Mouse (Mus musculus) spleen, adult 2 months (tissue): Measurements from ENCODE around the gene Coro6. TPM values are rescaled to one million over a fixed set of nuclear protein-coding genes. Genes with fewer than 3 reads are reported as not detected.

Experiments used
- DNase-seq, 2 experiments: peaks; one replicate each; pipeline versions ENCODE4 v3.0.0 to v3.0.0-alpha.2; 2012 to 2021; ENCODE audit warnings: low spot score in 2 of 2, low read depth in 1 of 2
- H3K27ac ChIP-seq: fragments of 200-500 bp; 2 replicates; pipeline ENCODE4 v1.5.1; 2012; ENCODE audit warnings: low read length, inconsistent platforms; ENCODE audit not compliant: insufficient read depth
- H3K27me3 ChIP-seq: fragments of 200-500 bp; 2 replicates; pipeline ENCODE4 v1.6.1; 2012; ENCODE audit warnings: mild to moderate bottlenecking, moderate library complexity, low read length, inconsistent platforms; ENCODE audit not compliant: control insufficient read depth, insufficient read depth
- H3K36me3 ChIP-seq: fragments of 200-500 bp; 2 replicates; pipeline ENCODE4 v1.6.1; 2012; ENCODE audit warnings: mild to moderate bottlenecking, low read length, inconsistent platforms; ENCODE audit not compliant: control insufficient read depth, insufficient read depth
- H3K4me1 ChIP-seq: fragments of 200-500 bp; 2 replicates; pipeline ENCODE4 v1.6.1; 2011; ENCODE audit warnings: inconsistent platforms; ENCODE audit not compliant: control insufficient read depth, insufficient read depth, insufficient read length
- H3K4me3 ChIP-seq: fragments of 200-500 bp; 2 replicates; pipeline ENCODE4 v1.5.1; 2011; ENCODE audit warnings: mild to moderate bottlenecking, inconsistent platforms; ENCODE audit not compliant: insufficient read depth, insufficient read length; ENCODE audit errors: extremely low read depth
- CTCF ChIP-seq: fragments of 200-500 bp; IDR thresholded peaks from 2 replicates; pipeline ENCODE4 v1.5.1; 2011; ENCODE audit warnings: mild to moderate bottlenecking, inconsistent platforms; ENCODE audit not compliant: insufficient read depth, insufficient read length, insufficient replicate concordance; ENCODE audit errors: extremely low read depth
- POLR2A ChIP-seq: fragments of 200-500 bp; IDR thresholded peaks from 2 replicates; pipeline ENCODE4 v1.6.1; 2011; ENCODE audit warnings: low read depth, low read length, inconsistent platforms
- WGBS: fragments of 180-500 bp; shearing (Covaris S2); methylation state at CpG from one replicate; pipeline ENCODE4 v1.1.7; 2018; 5-methylcytosine and 5-hydroxymethylcytosine counted together
- polyA plus RNA-seq: library from polyadenylated mRNA; depleted of rRNA; stranded (reverse); fragments of >200 nt; gene quantifications from 2 replicates; pipeline ENCODE4 v1.2.3, GENCODE M21; 2012

Gene Coro6
- polyA plus RNA-seq, 1 experiment, result 1.1 TPM

DNA sequence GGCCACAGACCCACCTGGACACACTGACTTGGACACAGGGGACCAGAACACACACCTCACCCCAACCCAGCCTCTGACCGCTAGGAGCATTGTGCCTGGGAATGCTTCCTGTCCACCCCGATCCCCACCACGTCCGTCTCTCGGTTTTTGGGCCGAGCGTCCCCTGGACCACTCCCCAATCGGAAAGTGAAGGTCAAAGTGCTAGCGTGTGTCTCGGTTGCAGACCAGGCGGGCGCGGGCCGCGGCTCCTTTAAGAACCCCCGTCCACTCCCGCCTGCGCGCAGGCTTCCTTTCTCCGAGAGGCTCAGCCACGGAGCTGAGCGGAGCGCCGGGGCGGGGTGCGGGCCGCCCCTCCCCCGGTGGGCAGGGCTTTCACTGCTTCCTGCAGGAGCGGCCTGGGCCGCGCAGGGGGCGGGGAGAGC lies 30.7 kb downstream of the Coro6 start:
- peak overlapping the region; percentile 56 for H3K27ac ChIP-seq
- no peaks in the 10 kb centered on the region for H3K36me3 ChIP-seq
- TF ChIP-seq CTCF (no peak), POLR2A (no peak; the same call in 1 of the 2 replicates)
- H3K4me3 ChIP-seq, result peak overlapping the region; percentile 83
- H3K27me3 ChIP-seq, result peaks cover 13% of the 10 kb centered on the region
- WGBS, result under 1% methylated on average over 32 of the region's 32 CpGs
- peaks cover 16% of the 10 kb centered on the region; the same call in 1 of the 2 replicates for H3K4me1 ChIP-seq
- DNase-seq, result peak; percentile 72 to 91

- TF ChIP-seq CTCF, result no peak
- TF ChIP-seq POLR2A, result no peak
- 4% methylated on average over 73 of the region's 74 CpGs for WGBS
- Histone ChIP-seq H3K36me3 (no peaks in the 10 kb centered on the region), H3K4me3 (peak within 1 kb of the TSS; percentile 83), H3K4me1 (peaks cover 16% of the 10 kb centered on the region; the same call in 1 of the 2 replicates), H3K27me3 (peaks cover 12% of the 10 kb centered on the region), H3K27ac (peak within 1 kb of the TSS; percentile 56)
- DNase-seq, result no peak
Observed at GRCm38 (mm10) chr11:77493512-77494343, 31.5 kb downstream of the Coro6 start, which contains the start of gene Git1. TSS of gene Git1 (plus strand) at chr11:77493562.

DNA sequence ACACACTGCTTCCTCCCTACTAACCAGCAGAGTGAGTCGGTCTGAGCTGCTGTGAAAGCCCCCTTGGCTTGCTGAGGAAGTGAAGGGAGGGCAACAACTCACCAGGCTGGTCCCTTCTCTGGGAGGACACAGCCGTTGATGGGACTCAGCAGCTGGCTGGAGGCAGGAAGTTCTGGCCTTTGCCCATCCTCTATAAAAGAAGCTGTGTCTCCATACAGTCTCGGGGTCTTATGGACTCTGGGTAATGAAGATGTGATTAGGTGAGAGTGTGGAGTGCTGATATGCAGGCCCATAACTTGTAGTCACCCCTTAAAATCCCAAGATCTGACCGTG lies 32.1 kb downstream of the Coro6 start:
- H3K36me3 ChIP-seq, result no peaks in the 10 kb centered on the region; the same call in 1 of the 2 replicates
- 0 out of 2 replicates have a peak overlapping the region, but pooled peaks have one; percentile 3 for H3K27ac ChIP-seq
- peaks cover 6% of the 10 kb centered on the region for H3K27me3 ChIP-seq
- H3K4me1 ChIP-seq, result peaks cover 12% of the 10 kb centered on the region; the same call in 1 of the 2 replicates
- no peak for DNase-seq
- peak overlapping the region; percentile 83 for H3K4me3 ChIP-seq
- WGBS, result 24% methylated on average over 4 of the region's 4 CpGs
- TF ChIP-seq CTCF (no peak), POLR2A (no peak)

GRCm38 (mm10) chr11:77494782-77495181 lies 32.6 kb downstream of the Coro6 start:
- peaks cover 3% of the 10 kb centered on the region; the same call in 1 of the 2 replicates for H3K36me3 ChIP-seq
- H3K27me3 ChIP-seq, result peaks cover 1% of the 10 kb centered on the region
- no peak overlapping the region for H3K27ac ChIP-seq
- 82% methylated on average over 6 of the region's 6 CpGs for WGBS
- no peak for DNase-seq
- peaks cover 12% of the 10 kb centered on the region; the same call in 1 of the 2 replicates for H3K4me1 ChIP-seq
- TF ChIP-seq POLR2A (no peak), CTCF (no peak)
- no peak overlapping the region for H3K4me3 ChIP-seq

GRCm38 (mm10) chr11:77495507-77495906 lies 33.3 kb downstream of the Coro6 start:
- DNase-seq, result no peak
- Histone ChIP-seq H3K36me3 (peaks cover 3% of the 10 kb centered on the region; the same call in 1 of the 2 replicates), H3K27ac (no peak overlapping the region), H3K27me3 (no peaks in the 10 kb centered on the region), H3K4me1 (peaks cover 12% of the 10 kb centered on the region; the same call in 1 of the 2 replicates), H3K4me3 (no peak overlapping the region)
- TF ChIP-seq POLR2A (no peak), CTCF (no peak)

DNA sequence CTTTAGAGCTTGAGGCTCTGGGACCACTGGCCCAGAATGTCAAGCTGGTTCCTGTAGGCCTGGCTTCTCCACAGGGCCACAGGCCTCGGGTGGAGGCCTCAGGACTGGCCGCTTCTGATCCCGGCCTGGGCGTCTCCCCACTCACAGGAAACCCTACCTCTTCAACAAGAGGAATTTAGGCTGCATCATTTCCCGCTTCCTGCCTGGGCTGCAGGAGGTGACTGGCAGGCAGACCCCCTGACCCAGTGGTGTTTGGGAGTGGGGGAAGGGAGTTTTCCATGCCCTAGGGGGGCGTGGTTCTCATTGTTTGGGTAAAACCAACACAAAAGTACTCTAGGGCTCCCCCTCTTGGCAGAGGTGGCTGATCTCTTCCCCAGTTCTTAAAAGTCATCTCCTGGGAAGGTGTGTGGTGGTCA lies 35.1 kb downstream of the Coro6 start:
- 60% methylated on average over 6 of the region's 6 CpGs for WGBS
- DNase-seq, result peak in 1 of 2 experiments; percentile 54
- Histone ChIP-seq H3K4me1 (peaks cover 10% of the 10 kb centered on the region; the same call in 1 of the 2 replicates), H3K27ac (peak overlapping the region; percentile 56), H3K27me3 (no peaks in the 10 kb centered on the region), H3K36me3 (peaks cover 3% of the 10 kb centered on the region; the same call in 1 of the 2 replicates), H3K4me3 (no peak overlapping the region)
- TF ChIP-seq CTCF (peak; percentile 16; the same call in 1 of the 2 replicates), POLR2A (no peak)

DNA sequence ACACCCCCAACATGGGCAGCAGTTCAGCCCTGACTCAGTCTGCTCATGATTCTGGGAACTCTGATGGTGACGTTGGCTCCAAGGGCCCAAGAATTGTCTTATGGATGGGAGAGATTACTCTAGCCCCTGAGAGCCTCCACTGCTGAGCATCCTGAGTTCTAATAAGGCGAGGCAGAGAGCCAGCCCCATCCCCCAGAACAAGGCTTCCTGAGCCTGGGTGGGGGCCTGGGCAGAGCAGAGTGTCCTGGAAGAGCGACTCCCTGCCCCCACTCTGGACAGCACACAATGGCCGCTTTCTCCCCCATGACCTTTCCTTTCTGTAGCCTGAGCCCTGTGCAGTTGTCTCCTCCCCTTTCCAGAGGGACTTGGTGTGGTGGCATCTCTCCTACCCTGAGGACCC lies 35.6 kb downstream of the Coro6 start:
- 86% methylated on average over 4 of the region's 4 CpGs for WGBS
- peaks cover 3% of the 10 kb centered on the region; the same call in 1 of the 2 replicates for H3K36me3 ChIP-seq
- H3K27ac ChIP-seq, result peak overlapping the region; percentile 5; the same call in 1 of the 2 replicates
- H3K4me1 ChIP-seq, result peaks cover 10% of the 10 kb centered on the region; the same call in 1 of the 2 replicates
- H3K27me3 ChIP-seq, result no peaks in the 10 kb centered on the region
- no peak for TF ChIP-seq CTCF
- TF ChIP-seq POLR2A, result no peak
- H3K4me3 ChIP-seq, result no peak overlapping the region
- no peak for DNase-seq
